Mouse (Mus musculus) MEL (cell line): Measurements from ENCODE around the gene Zfp280b. TPM values are rescaled to one million over a fixed set of nuclear protein-coding genes. Genes with fewer than 3 reads are reported as not detected.
"Not testable (repeated sequence)": the region's sequence is repeated elsewhere in the genome, so short reads cannot be mapped to it uniquely, and the experiment has no call there.

Source experiments
- DNase-seq: peaks from one replicate; pipeline ENCODE4 v3.0.0; 2011; ENCODE audit warnings: low read depth, low spot score
- H3K27ac ChIP-seq: 2 replicates; pipeline ENCODE4 v1.5.1; 2012; ENCODE audit warnings: low read depth, mild to moderate bottlenecking, control low read depth, low read length, moderate library complexity; ENCODE audit not compliant: control insufficient read depth
- H3K27me3 ChIP-seq, 2 experiments: fragments of 150-350 bp in 1 of 2; sonication (generic) in 1 of 2; 2 replicates each; pipeline ENCODE4 v1.6.1; 2012; ENCODE audit warnings: low read length in 2 of 2, mild to moderate bottlenecking in 2 of 2, improper control_type of control experiment in 1 of 2, moderate library complexity in 1 of 2; ENCODE audit not compliant: insufficient read depth in 2 of 2, control insufficient read depth in 1 of 2
- H3K36me3 ChIP-seq, 2 experiments: 2 replicates each; pipeline ENCODE4 v1.6.1; 2012 to 2014; ENCODE audit warnings: low read length in 2 of 2, improper control_type of control experiment in 1 of 2, inconsistent platforms in 1 of 2, mild to moderate bottlenecking in 1 of 2; ENCODE audit not compliant: insufficient read depth in 2 of 2, control insufficient read depth in 1 of 2
- H3K4me1 ChIP-seq, 2 experiments: fragments of 150-350 bp in 1 of 2; sonication (generic) in 1 of 2; 2 replicates each; pipeline ENCODE4 v1.6.1; 2012; ENCODE audit warnings: low read length in 2 of 2, improper control_type of control experiment in 1 of 2, mild to moderate bottlenecking in 1 of 2; ENCODE audit not compliant: insufficient read depth in 2 of 2, control insufficient read depth in 1 of 2
- H3K4me3 ChIP-seq, 2 experiments: fragments of 150-350 bp in 1 of 2; sonication (generic) in 1 of 2; 2 replicates each; pipeline ENCODE4 v1.5.1; 2012; ENCODE audit warnings: low read depth in 2 of 2, low read length in 2 of 2, mild to moderate bottlenecking in 2 of 2, moderate library complexity in 2 of 2, control low read depth in 1 of 2, improper control_type of control experiment in 1 of 2; ENCODE audit not compliant: control insufficient read depth in 1 of 2, insufficient read depth in 1 of 2
- H3K79me2 ChIP-seq: 2 replicates; pipeline ENCODE4 v1.6.1; 2012; ENCODE audit warnings: mild to moderate bottlenecking, low read length, moderate library complexity; ENCODE audit not compliant: control insufficient read depth, poor library complexity, insufficient read depth
- H3K9ac ChIP-seq: 2 replicates; pipeline ENCODE4 v1.6.1; 2012; ENCODE audit warnings: low read depth, mild to moderate bottlenecking, control low read depth, low read length, moderate library complexity; ENCODE audit not compliant: control insufficient read depth, poor library complexity, severe bottlenecking
- H3K9me3 ChIP-seq: fragments of 150-350 bp; sonication (generic); replicated peaks from 2 replicates; pipeline ENCODE4 v1.6.1; 2012; ENCODE audit warnings: mild to moderate bottlenecking, low read length, improper control_type of control experiment, moderate library complexity; ENCODE audit not compliant: insufficient read depth
- BHLHE40 ChIP-seq: IDR thresholded peaks from 2 replicates; pipeline ENCODE4 v1.6.1; 2012; ENCODE audit warnings: low read depth, mild to moderate bottlenecking, inconsistent platforms, low read length, improper control_type of control experiment, borderline replicate concordance
- CHD1 ChIP-seq: IDR thresholded peaks from 2 replicates; pipeline ENCODE4 v1.6.1; 2012; ENCODE audit warnings: low read depth, mild to moderate bottlenecking, inconsistent platforms, low read length, improper control_type of control experiment
- ETS1 ChIP-seq: IDR thresholded peaks from 2 replicates; pipeline ENCODE4 v1.6.1; 2012; ENCODE audit warnings: low read depth, mild to moderate bottlenecking, inconsistent platforms, low read length, improper control_type of control experiment, moderate library complexity
- GABPA ChIP-seq: IDR thresholded peaks from 2 replicates; pipeline ENCODE4 v1.6.1; 2012; ENCODE audit warnings: low read depth, mild to moderate bottlenecking, inconsistent platforms, low read length, improper control_type of control experiment, moderate library complexity
- MAFK ChIP-seq: IDR thresholded peaks from 2 replicates; pipeline ENCODE4 v1.6.1; 2011; ENCODE audit warnings: low read depth, mild to moderate bottlenecking, low read length, improper control_type of control experiment, borderline replicate concordance
- MYC ChIP-seq: IDR thresholded peaks from 2 replicates; pipeline ENCODE4 v1.6.1; 2011; ENCODE audit warnings: low read depth, mild to moderate bottlenecking, low read length, improper control_type of control experiment, moderate library complexity
- NELFE ChIP-seq: IDR thresholded peaks from 2 replicates; pipeline ENCODE4 v1.6.1; 2011; ENCODE audit warnings: low read depth, low read length, improper control_type of control experiment
- NRF1 ChIP-seq: IDR thresholded peaks from 2 replicates; pipeline ENCODE4 v1.6.1; 2014; ENCODE audit warnings: low read depth, mild to moderate bottlenecking, inconsistent platforms, low read length, improper control_type of control experiment, moderate library complexity; ENCODE audit not compliant: poor library complexity, insufficient read depth, severe bottlenecking
- POLR2A ChIP-seq, 2 experiments: IDR thresholded peaks; 2 replicates each; pipeline ENCODE4 v1.6.1; 2011 to 2012; ENCODE audit warnings: low read length in 2 of 2, mild to moderate bottlenecking in 2 of 2, control low read depth in 1 of 2, improper control_type of control experiment in 1 of 2, low read depth in 1 of 2, moderate library complexity in 1 of 2; ENCODE audit not compliant: control insufficient read depth in 1 of 2, insufficient read depth in 1 of 2, poor library complexity in 1 of 2
- POLR2AphosphoS2 ChIP-seq: IDR thresholded peaks from 2 replicates; pipeline ENCODE4 v1.6.1; 2011; ENCODE audit warnings: low read length, improper control_type of control experiment
- RCOR1 ChIP-seq: IDR thresholded peaks from 2 replicates; pipeline ENCODE4 v1.6.1; 2012; ENCODE audit warnings: low read depth, mild to moderate bottlenecking, inconsistent platforms, low read length, improper control_type of control experiment
- SIN3A ChIP-seq: IDR thresholded peaks from 2 replicates; pipeline ENCODE4 v1.6.1; 2012; ENCODE audit warnings: low read length, improper control_type of control experiment, inconsistent platforms
- SMC3 ChIP-seq: IDR thresholded peaks from 2 replicates; pipeline ENCODE4 v1.6.1; 2011; ENCODE audit warnings: low read depth, low read length, improper control_type of control experiment
- TCF12 ChIP-seq: IDR thresholded peaks from 2 replicates; pipeline ENCODE4 v1.6.1; 2014; ENCODE audit warnings: low read depth, mild to moderate bottlenecking, inconsistent platforms, low read length, improper control_type of control experiment, moderate library complexity
- UBTF ChIP-seq: IDR thresholded peaks from 2 replicates; pipeline ENCODE4 v1.6.1; 2012; ENCODE audit warnings: low read depth, mild to moderate bottlenecking, inconsistent platforms, low read length, improper control_type of control experiment, moderate library complexity, borderline replicate concordance; ENCODE audit not compliant: insufficient read depth
- ZKSCAN1 ChIP-seq: IDR thresholded peaks from 2 replicates; pipeline ENCODE4 v1.6.1; 2012; ENCODE audit warnings: low read depth, mild to moderate bottlenecking, inconsistent platforms, low read length, improper control_type of control experiment, moderate library complexity
- polyA plus RNA-seq, 2 experiments: library from polyadenylated mRNA; stranded (reverse) in 1 of 2; unstranded in 1 of 2; fragments of >175 nt in 1 of 2; fragments of >200 nt in 1 of 2; gene quantifications; 2 replicates each; pipeline versions ENCODE4 v1.2.1 to v1.2.4; 2012; ENCODE audit warnings: low replicate concordance in 2 of 2, low read depth in 1 of 2; ENCODE audit not compliant: insufficient read length in 2 of 2, insufficient read depth in 1 of 2, missing spikeins in 1 of 2
- total RNA-seq: library from RNA; depleted of rRNA; stranded (reverse); fragments of 300-350 nt; gene quantifications from 2 replicates; pipeline ENCODE4 v1.2.3, GENCODE M21; 2012

Gene Zfp280b
- total and polyA plus RNA-seq, 3 experiments: 7.9 to 18.6 TPM; not detected in 1

- no peak for DNase-seq
- Histone ChIP-seq H3K27ac (no peak overlapping the region), H3K4me3 (no peak overlapping the region), H3K9me3 (no peaks in the 10 kb centered on the region), H3K27me3 (peaks cover 7 to 14% of the 10 kb centered on the region in 2 experiments), H3K9ac (no peak overlapping the region), H3K4me1 (no peaks in the 10 kb centered on the region), H3K79me2 (no peaks in the 10 kb centered on the region), H3K36me3 (no peaks in the 10 kb centered on the region)
- no peak for TF ChIP-seq GABPA
- no peak for TF ChIP-seq SIN3A
- no peak for TF ChIP-seq SMC3
- TF ChIP-seq CHD1: no peak
- no peak for TF ChIP-seq UBTF
- no peak for TF ChIP-seq MYC
- no peak for TF ChIP-seq BHLHE40
- TF ChIP-seq POLR2AphosphoS2: no peak
- TF ChIP-seq ETS1: no peak
- TF ChIP-seq TCF12: no peak
- no peak for TF ChIP-seq MAFK
- TF ChIP-seq ZKSCAN1: no peak
- TF ChIP-seq POLR2A (IDR thresholded peaks at IDR 0.05; ENCODE audit: control insufficient read depth in 1 of 2, insufficient read depth in 1 of 2, low read depth in 1 of 2, low read length in 2 of 2, poor library complexity in 1 of 2): no peak
- TF ChIP-seq RCOR1: no peak
- TF ChIP-seq NRF1: no peak
- TF ChIP-seq NELFE: no peak
Observed at GRCm38 (mm10) chr10:75993616-75994240, 38.7 kb upstream of the Zfp280b start.

- H3K9me3 ChIP-seq, DNase-seq, H3K9ac ChIP-seq, H3K79me2 ChIP-seq, H3K4me3 ChIP-seq, H3K36me3 ChIP-seq, H3K27ac ChIP-seq, H3K4me1 ChIP-seq: not testable (repeated sequence)
- H3K27me3 ChIP-seq: peaks cover 7 to 16% of the 10 kb centered on the region in 2 experiments
Observed at GRCm38 (mm10) chr10:75994531-75995210, 37.8 kb upstream of the Zfp280b start.
